Mouse (Mus musculus) erythroblast, embryonic 14.5 days (primary cell): ENCODE measurements around the gene Tram2.

ENCODE experiments used
- GATA1 ChIP-seq: IDR thresholded peaks from 2 replicates; pipeline ENCODE4 v1.6.1; 2012; ENCODE audit warnings: low read length, inconsistent platforms, mixed read lengths
- TAL1 ChIP-seq: IDR thresholded peaks from 3 replicates; pipeline ENCODE4 v1.6.1; 2012; ENCODE audit warnings: low read length, inconsistent platforms, mixed read lengths

DNA sequence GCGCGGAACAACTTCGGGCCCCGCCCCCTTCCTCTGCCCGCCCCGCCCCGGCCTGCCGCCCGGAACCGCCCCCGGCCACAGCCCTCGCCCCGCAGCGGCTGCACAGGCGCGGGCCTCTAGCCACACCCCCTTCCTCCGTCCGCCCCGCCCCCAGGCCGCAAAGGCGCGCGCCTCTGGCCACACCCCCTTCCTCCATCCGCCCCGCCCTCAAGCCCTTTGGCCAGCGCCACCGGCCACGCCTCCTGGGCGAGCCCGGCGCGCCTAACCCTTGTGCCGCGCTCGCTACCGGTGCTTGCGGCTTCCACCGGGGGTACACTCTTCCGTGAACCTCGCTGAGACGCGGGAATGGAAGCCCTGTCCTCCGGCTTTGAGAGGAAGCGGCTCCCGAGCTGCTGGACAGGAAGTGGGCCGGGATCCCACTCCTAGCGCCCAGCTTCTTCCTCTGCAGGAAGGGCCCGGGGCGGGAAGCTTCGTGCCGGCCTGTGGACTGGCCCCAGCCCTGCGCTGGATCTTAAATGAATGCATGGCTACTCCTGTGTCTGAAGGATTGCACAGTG is at the start of gene Tram2:
- TF ChIP-seq GATA1: no peak
- TF ChIP-seq TAL1: no peak
